Mouse (Mus musculus) liver, postnatal 0 days (tissue): ENCODE measurements at regions not wholly inside any gene's neighbourhood (a gene's known extent, or its start where the extent isn't known, plus 50 kb on each side); places are given as distances from the start of the nearest gene placed in this dataset.

Source experiments
- ATAC-seq: fragments of 200-750 bp; cut with Nextera tagmentation; 2 replicates; pipeline ENCODE4 v1.8.0; 2017; ENCODE audit warnings: mild to moderate bottlenecking, moderate library complexity
- DNase-seq: peaks from one replicate; pipeline ENCODE4 v3.0.0-alpha.2; 2016
- H3K27ac ChIP-seq: fragments of 300-500 bp; sonication (generic); 2 replicates; pipeline ENCODE4 v1.5.1; 2014; ENCODE audit warnings: antibody characterized with exemption, moderate library complexity, mild to moderate bottlenecking, low read depth
- H3K27me3 ChIP-seq: fragments of 300-500 bp; sonication (generic); 2 replicates; pipeline ENCODE4 v1.6.1; 2014; ENCODE audit warnings: low read length, control low read depth, mixed read lengths; ENCODE audit not compliant: insufficient read depth
- H3K36me3 ChIP-seq: fragments of 300-500 bp; sonication (generic); replicated peaks from 2 replicates; pipeline ENCODE4 v1.6.1; 2014; ENCODE audit warnings: mild to moderate bottlenecking, control low read depth, low read length, moderate library complexity, mixed read lengths; ENCODE audit not compliant: insufficient read depth
- H3K4me1 ChIP-seq: fragments of 300-500 bp; sonication (generic); 2 replicates; pipeline ENCODE4 v1.6.1; 2014; ENCODE audit warnings: antibody characterized with exemption, mild to moderate bottlenecking, control low read depth; ENCODE audit not compliant: insufficient read depth
- H3K4me2 ChIP-seq: fragments of 300-500 bp; sonication (generic); 2 replicates; pipeline ENCODE4 v1.6.1; 2014; ENCODE audit warnings: low read depth, mild to moderate bottlenecking, low read length, moderate library complexity, mixed read lengths
- H3K4me3 ChIP-seq: fragments of 300-500 bp; sonication (generic); 2 replicates; pipeline ENCODE4 v1.5.1; 2014; ENCODE audit warnings: low read depth, low read length
- H3K9ac ChIP-seq: fragments of 300-500 bp; sonication (generic); replicated peaks from 2 replicates; pipeline ENCODE4 v1.6.1; 2014; ENCODE audit warnings: mild to moderate bottlenecking, moderate library complexity
- H3K9me3 ChIP-seq: fragments of 300-500 bp; sonication (generic); 2 replicates; pipeline ENCODE4 v1.6.1; 2016; ENCODE audit warnings: mild to moderate bottlenecking, control low read depth, low read length, mixed read lengths
- CTCF ChIP-seq: sonication (generic); IDR thresholded peaks from 2 replicates; pipeline ENCODE4 v1.5.1; 2016; ENCODE audit warnings: antibody characterized with exemption, low read depth
- EP300 ChIP-seq: IDR thresholded peaks from 2 replicates; pipeline ENCODE4 v1.6.1; 2016; ENCODE audit warnings: antibody characterized with exemption, low read depth, mild to moderate bottlenecking
- WGBS: fragments of 180-500 bp; shearing (Covaris S2); extraction: QIAGEN DNeasy Blood & Tissue Kit; methylation state at CpG from one replicate; pipeline ENCODE4 v1.1.7; 2014; ENCODE audit not compliant: insufficient replicate concordance; 5-methylcytosine and 5-hydroxymethylcytosine counted together

DNA sequence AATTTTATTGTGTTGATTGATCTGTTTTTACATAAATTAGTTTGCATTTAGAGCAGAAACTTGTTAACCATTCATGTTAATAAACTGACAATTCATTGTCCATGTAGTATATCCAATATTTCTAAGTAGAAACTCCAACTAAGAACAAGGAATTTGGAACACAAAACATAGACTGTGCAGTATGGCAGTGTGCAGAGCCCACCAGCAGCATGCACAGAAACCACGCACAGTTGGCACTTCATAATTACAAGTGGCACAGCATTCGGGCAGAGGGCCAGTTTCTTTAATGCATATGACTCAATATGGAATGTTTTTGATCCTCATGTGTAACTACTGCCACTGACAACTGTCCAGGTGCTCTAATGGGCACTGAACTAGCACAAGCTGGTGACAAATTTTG is 423.8 kb downstream of the Inhba start:
- Histone ChIP-seq H3K4me1 (no peaks in the 10 kb centered on the region), H3K27ac (no peak overlapping the region), H3K9me3 (no peaks in the 10 kb centered on the region), H3K4me2 (no peak overlapping the region), H3K27me3 (no peaks in the 10 kb centered on the region), H3K9ac (no peak overlapping the region), H3K4me3 (no peak overlapping the region), H3K36me3 (no peaks in the 10 kb centered on the region)
- WGBS: 74% methylated on average over 2 of the region's 2 CpGs
- ATAC-seq: no peak
- TF ChIP-seq EP300 (no peak), CTCF (no peak)
- no peak for DNase-seq

DNA sequence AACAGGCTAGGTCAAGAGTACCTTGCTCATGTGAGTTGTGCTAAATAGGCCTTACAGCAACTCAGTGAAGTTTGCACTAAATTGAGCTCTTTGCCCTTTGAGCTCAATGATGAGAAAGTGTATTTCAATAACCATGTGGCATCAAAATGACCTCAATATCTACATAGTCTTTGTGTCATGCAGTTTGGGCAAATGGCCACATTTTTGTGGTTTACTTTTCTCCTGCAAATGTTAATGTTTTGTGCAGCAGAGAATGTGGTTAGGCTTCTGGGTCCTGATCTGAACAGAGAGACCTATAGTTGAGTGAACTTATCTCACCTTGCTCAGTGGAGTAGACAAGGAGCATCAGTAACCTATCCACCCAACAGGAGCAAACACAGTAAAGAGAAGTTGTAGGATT is 441.6 kb downstream of the Inhba start:
- H3K9ac ChIP-seq: no peak overlapping the region
- TF ChIP-seq CTCF: no peak
- no peak for TF ChIP-seq EP300
- H3K4me3 ChIP-seq: no peak overlapping the region
- no peak for ATAC-seq
- no peak overlapping the region for H3K27ac ChIP-seq
- H3K9me3 ChIP-seq: no peaks in the 10 kb centered on the region
- H3K4me2 ChIP-seq: no peak overlapping the region
- DNase-seq: no peak
- H3K27me3 ChIP-seq: no peaks in the 10 kb centered on the region
- no peaks in the 10 kb centered on the region for H3K4me1 ChIP-seq
- no peaks in the 10 kb centered on the region for H3K36me3 ChIP-seq

DNA sequence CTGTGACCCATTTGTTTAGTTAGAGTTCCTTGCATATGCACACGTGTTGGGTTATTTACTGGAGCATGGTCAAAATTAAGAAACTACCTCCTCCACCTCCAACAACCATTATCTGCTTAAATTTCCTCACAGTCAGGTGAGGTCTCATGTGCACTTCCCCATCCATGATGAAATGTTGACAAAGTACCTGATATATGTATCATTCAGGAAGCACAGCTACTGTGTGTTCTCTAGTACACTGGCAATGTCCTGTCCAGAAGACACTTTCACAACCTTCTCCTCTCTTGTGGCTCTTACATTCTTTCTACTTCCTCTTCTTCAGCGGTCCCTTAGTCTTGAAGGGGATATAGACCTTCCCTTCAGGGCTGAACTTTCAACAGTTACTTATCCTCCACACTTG is 448.1 kb downstream of the Inhba start:
- ATAC-seq: peak; percentile 75
- no peak for DNase-seq
- Histone ChIP-seq H3K36me3 (no peaks in the 10 kb centered on the region), H3K9me3 (no peaks in the 10 kb centered on the region), H3K4me1 (peaks cover 16% of the 10 kb centered on the region), H3K4me2 (no peak overlapping the region), H3K9ac (no peak overlapping the region), H3K27ac (no peak overlapping the region), H3K4me3 (no peak overlapping the region), H3K27me3 (no peaks in the 10 kb centered on the region)
- TF ChIP-seq CTCF (no peak), EP300 (peak; percentile 22; the same call in 1 of the 2 replicates)
- 51% methylated on average over 2 of the region's 2 CpGs for WGBS

DNA sequence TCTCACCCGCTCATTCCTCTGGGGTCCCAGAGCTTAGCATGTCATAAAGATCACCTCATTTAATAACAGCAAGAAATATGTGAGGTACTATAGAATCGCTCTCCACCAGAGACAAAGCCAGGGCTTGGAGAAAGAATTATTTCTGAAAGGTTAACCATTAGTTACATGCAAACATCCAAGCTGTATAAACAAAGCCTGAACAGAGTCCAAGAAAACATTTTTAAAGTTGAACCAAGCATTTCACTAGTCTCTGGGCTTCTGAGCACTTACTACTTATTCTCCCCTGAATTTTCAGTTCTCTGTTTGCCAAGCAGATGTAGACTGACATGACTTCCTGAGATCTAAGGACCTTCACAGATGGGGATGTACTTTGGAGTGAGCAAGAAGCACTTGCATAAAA is 450.0 kb downstream of the Inhba start:
- no peak overlapping the region for H3K4me3 ChIP-seq
- no peaks in the 10 kb centered on the region for H3K9me3 ChIP-seq
- 68% methylated on average over 2 of the region's 2 CpGs for WGBS
- H3K27me3 ChIP-seq: no peaks in the 10 kb centered on the region
- peak overlapping the region; percentile 83 for H3K27ac ChIP-seq
- ATAC-seq (peak; percentile 58), DNase-seq (no peak)
- H3K4me2 ChIP-seq: peak overlapping the region; percentile 40
- no peak for TF ChIP-seq EP300
- no peak overlapping the region for H3K9ac ChIP-seq
- H3K4me1 ChIP-seq: peaks cover 16% of the 10 kb centered on the region
- H3K36me3 ChIP-seq: no peaks in the 10 kb centered on the region

DNA sequence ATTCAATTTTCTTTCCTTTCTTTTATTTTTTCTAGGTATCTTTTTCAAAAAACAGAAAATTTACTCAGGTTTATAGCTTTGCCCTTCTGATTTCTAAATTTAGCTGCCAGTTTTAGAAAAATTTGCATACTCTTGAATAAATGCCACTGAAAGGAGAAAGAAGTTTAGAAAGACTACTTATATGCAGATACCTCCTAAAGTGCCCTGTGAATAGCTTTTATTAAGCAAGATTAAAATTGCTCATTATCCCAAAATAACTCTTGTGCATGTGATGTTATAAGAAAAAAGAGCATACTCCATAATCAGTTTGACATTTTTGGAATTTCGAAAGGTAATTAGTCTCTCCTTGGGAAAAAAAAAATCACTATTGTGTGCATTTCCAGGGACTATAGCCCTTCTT is 453.2 kb downstream of the Inhba start:
- Histone ChIP-seq H3K9ac (no peak overlapping the region), H3K27me3 (no peaks in the 10 kb centered on the region), H3K27ac (no peak overlapping the region), H3K4me3 (no peak overlapping the region), H3K4me2 (no peak overlapping the region), H3K36me3 (no peaks in the 10 kb centered on the region), H3K9me3 (no peaks in the 10 kb centered on the region), H3K4me1 (peaks cover 12% of the 10 kb centered on the region)
- WGBS: 77% methylated on average over 1 of the region's 1 CpGs
- ATAC-seq: no peak
- no peak for DNase-seq
- TF ChIP-seq CTCF (no peak), EP300 (no peak)

DNA sequence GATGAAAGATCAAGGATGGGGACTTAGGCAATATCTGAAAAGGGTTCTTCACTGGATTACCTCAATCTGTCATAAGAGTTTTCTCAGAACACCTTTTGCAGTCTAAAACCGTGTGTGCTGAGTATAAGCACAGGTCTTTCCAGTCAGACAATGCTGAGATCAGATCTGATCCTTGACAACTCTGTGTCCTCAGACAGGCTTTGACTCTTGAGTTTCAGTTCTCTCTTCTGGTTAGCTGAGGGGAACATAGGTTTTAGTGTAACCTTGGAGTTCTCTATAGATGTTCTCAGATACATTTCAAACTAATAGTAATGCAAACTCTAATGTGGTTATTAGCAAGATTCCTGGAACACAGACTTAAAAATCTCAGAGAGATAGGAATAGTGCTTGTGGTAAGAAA is 453.7 kb downstream of the Inhba start:
- no peak overlapping the region for H3K9ac ChIP-seq
- no peaks in the 10 kb centered on the region for H3K36me3 ChIP-seq
- no peak overlapping the region for H3K27ac ChIP-seq
- no peak for DNase-seq
- H3K9me3 ChIP-seq: no peaks in the 10 kb centered on the region
- no peak overlapping the region for H3K4me2 ChIP-seq
- ATAC-seq: no peak
- 50% methylated on average over 1 of the region's 1 CpGs for WGBS
- no peaks in the 10 kb centered on the region for H3K27me3 ChIP-seq
- peaks cover 10% of the 10 kb centered on the region for H3K4me1 ChIP-seq
- H3K4me3 ChIP-seq: no peak overlapping the region
- TF ChIP-seq CTCF: no peak
- no peak for TF ChIP-seq EP300

DNA sequence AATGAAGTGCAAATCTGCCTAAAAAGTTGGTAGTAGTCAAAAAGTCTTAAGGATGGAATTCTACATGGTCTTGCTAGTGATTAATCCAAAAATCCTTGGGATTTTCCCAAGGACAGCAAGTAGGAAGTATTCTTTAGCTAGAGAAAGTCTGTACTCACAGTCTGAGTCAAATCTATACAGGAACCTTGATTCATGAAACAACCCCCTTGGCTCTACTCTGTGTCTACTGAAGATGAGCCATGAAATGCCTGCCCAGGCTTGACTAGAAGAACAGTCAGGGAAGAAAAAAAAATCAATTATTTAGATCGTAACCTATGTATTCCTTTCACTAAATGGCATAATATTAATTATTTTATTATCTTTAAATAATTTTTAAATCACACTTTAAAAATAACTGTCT is 454.2 kb downstream of the Inhba start:
- Histone ChIP-seq H3K4me1 (peaks cover 9% of the 10 kb centered on the region; the same call in 1 of the 2 replicates), H3K4me2 (no peak overlapping the region), H3K27me3 (no peaks in the 10 kb centered on the region), H3K27ac (no peak overlapping the region), H3K9me3 (no peaks in the 10 kb centered on the region), H3K9ac (no peak overlapping the region), H3K4me3 (no peak overlapping the region), H3K36me3 (no peaks in the 10 kb centered on the region)
- ATAC-seq (no peak), DNase-seq (no peak)
- WGBS: 76% methylated on average over 1 of the region's 1 CpGs
- TF ChIP-seq CTCF (no peak), EP300 (no peak)
